In the genomic region with DNA sequence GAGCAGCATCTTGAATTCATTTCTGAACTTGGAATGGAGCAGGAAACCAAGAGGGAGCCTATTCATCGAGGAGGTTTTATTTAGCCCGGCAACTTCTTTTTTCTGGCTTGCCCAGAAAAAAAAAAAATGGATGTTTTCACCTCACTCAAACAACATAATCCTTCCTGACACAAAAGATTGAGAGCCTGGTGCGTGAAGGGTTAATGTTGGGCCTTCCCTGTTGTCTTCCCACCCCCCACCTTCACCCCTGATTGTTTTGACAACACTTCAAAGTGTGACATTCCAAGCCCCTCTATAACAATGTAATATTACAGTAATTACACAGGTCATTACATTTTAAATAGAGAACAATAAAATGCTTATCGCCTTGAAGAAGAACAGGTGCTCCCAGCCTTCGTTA, we compare ENCODE assay signal across 12 mouse cellular contexts. TPM values are rescaled to one million over a fixed set of nuclear protein-coding genes. Genes with fewer than 3 reads are reported as not detected.
A peak's percentile ranks its signal among the peaks of the same experiment; 100 is the strongest.
DNase-seq lines count a peak whose midpoint lies in the region; ATAC-seq lines count a peak whose summit lies in the region.
"Had no signal": no experiment of that assay in that cellular context is flagged by ENCODE, and none has a peak within 500 bp of the region (broad histone marks: within the 10 kb centered on the region; RNA-seq: fewer than 3 reads in every experiment).

No protein-coding gene starts in this region.

- peak overlapping the region; percentile 32; the same call in 1 of the 2 replicates for H3K4me2 ChIP-seq in heart, embryonic 12.5 days
- peak overlapping the region; percentile 13; the same call in 1 of the 2 replicates for H3K4me2 ChIP-seq in forebrain, embryonic 15.5 days (replicated peaks)

- H3K36me3 ChIP-seq in heart, embryonic 12.5 days, result no peaks in the 10 kb centered on the region
- no peaks in the 10 kb centered on the region for H3K36me3 ChIP-seq in forebrain, embryonic 15.5 days
- H3K36me3 ChIP-seq in midbrain, embryonic 10.5 days, result no peaks in the 10 kb centered on the region

- ATAC-seq in heart, embryonic 12.5 days (ENCODE audit: insufficient number of reproducible peaks, low FRiP score), result no peak
- no peak for ATAC-seq in forebrain, embryonic 15.5 days (replicated peaks)

- DNase-seq in heart, postnatal 25 days (ENCODE audit: low spot score), result no peak
- DNase-seq in NIH3T3 (ENCODE audit: low read depth), result peak; percentile 62
- no peak for DNase-seq in midbrain, embryonic 10.5 days (ENCODE audit: low spot score)
- DNase-seq in spleen, adult 12 weeks (ENCODE audit: low spot score), result no peak
- DNase-seq in c-Kit-positive CD71-positive TER-119-positive erythroid progenitor cells, embryonic 14.5 days (ENCODE audit: low spot score), result no peak
- no peak for DNase-seq in kidney, adult 18-20 months
- DNase-seq: heart, postnatal 10 days; lung, adult 18-20 months; thymus, postnatal 14 days had no signal

- H3K4me1 ChIP-seq in heart, embryonic 12.5 days (replicated peaks), result peaks cover 59% of the 10 kb centered on the region
- H3K4me1 ChIP-seq in forebrain, embryonic 15.5 days, result peaks cover 95% of the 10 kb centered on the region
- H3K4me1 ChIP-seq in midbrain, embryonic 10.5 days, result peaks cover 82% of the 10 kb centered on the region

- H3K9ac ChIP-seq in heart, embryonic 12.5 days, result peak overlapping the region; percentile 54
- H3K9ac ChIP-seq in forebrain, embryonic 15.5 days (replicated peaks), result no peak overlapping the region

- no peak overlapping the region for H3K4me3 ChIP-seq in heart, embryonic 12.5 days
- H3K4me3 ChIP-seq in forebrain, embryonic 15.5 days, result no peak overlapping the region
- H3K4me3 ChIP-seq in midbrain, embryonic 10.5 days, result peak overlapping the region; percentile 91
- H3K4me3 ChIP-seq: erythroblast, embryonic 14.5 days had no signal

- H3K9me3 ChIP-seq in heart, embryonic 12.5 days (replicated peaks), result no peaks in the 10 kb centered on the region
- H3K9me3 ChIP-seq in forebrain, embryonic 15.5 days, result no peaks in the 10 kb centered on the region
- no peaks in the 10 kb centered on the region for H3K9me3 ChIP-seq in midbrain, embryonic 10.5 days (replicated peaks)

- intact Hi-C loops in heart, postnatal 25 days (cut with DNase I), result loop anchor here (10.0 kb wide), 1 partner anchor 411 kb away; no protein-coding TSS in a partner anchor

- WGBS in heart, embryonic 12.5 days, result 39% methylated on average over 5 of the region's 5 CpGs
- WGBS in forebrain, embryonic 15.5 days, result 5% methylated on average over 5 of the region's 5 CpGs
- WGBS in midbrain, embryonic 10.5 days, result 10% methylated on average over 5 of the region's 5 CpGs

- H3K27me3 ChIP-seq in heart, embryonic 12.5 days (replicated peaks), result no peaks in the 10 kb centered on the region
- no peaks in the 10 kb centered on the region; the same call in 1 of the 2 replicates for H3K27me3 ChIP-seq in forebrain, embryonic 15.5 days
- no peaks in the 10 kb centered on the region for H3K27me3 ChIP-seq in midbrain, embryonic 10.5 days (ENCODE audit: low read depth, poor library complexity, severe bottlenecking)

- no peak overlapping the region for H3K27ac ChIP-seq in heart, embryonic 12.5 days (ENCODE audit: poor library complexity, severe bottlenecking)
- H3K27ac ChIP-seq in forebrain, embryonic 15.5 days (replicated peaks), result no peak overlapping the region
- peak overlapping the region; percentile 99 for H3K27ac ChIP-seq in midbrain, embryonic 10.5 days (replicated peaks)

RNA-seq across cellular contexts. Expression of a gene that starts 4.6 kb away (rescaled TPM):
- polyA plus RNA-seq in heart, embryonic 12.5 days (2016; fragmentation: Nextera tagmentation; extraction: Ambion mirVana), result 59.7 and 64.7 TPM in 2 replicates
- 10 to 100 TPM; 14.6 to 14.7 TPM for total RNA-seq in heart, postnatal 25 days (2021)
- polyA plus RNA-seq in forebrain, embryonic 15.5 days (2015; fragmentation: Nextera tagmentation; extraction: Ambion mirVana), result 95.4 and 131 TPM in 2 replicates
- 180 and 255 TPM in 2 replicates for polyA plus RNA-seq in midbrain, embryonic 10.5 days (2016; fragmentation: Nextera tagmentation; extraction: Ambion mirVana)
